Mouse (Mus musculus) liver, embryonic 16.5 days (tissue): Measurements from ENCODE around the gene H2-DMb1. TPM values are rescaled to one million over a fixed set of nuclear protein-coding genes. Genes with fewer than 3 reads are reported as not detected.

ENCODE experiments used
- ATAC-seq: fragments of 200-750 bp; cut with Nextera tagmentation; 2 replicates; pipeline ENCODE4 v1.8.0; 2017; ENCODE audit warnings: low read depth, mild to moderate bottlenecking, moderate number of reproducible peaks, moderate library complexity
- H3K27ac ChIP-seq: fragments of 300-500 bp; sonication (generic); 2 replicates; pipeline ENCODE4 v1.5.1; 2014; ENCODE audit warnings: mild to moderate bottlenecking, low read length
- H3K27me3 ChIP-seq: fragments of 300-500 bp; sonication (generic); 2 replicates; pipeline ENCODE4 v1.6.1; 2014; ENCODE audit warnings: low read depth, low read length, mixed read lengths; ENCODE audit not compliant: control insufficient read depth, insufficient read depth
- H3K36me3 ChIP-seq: fragments of 300-500 bp; sonication (generic); 2 replicates; pipeline ENCODE4 v1.6.1; 2014; ENCODE audit warnings: mild to moderate bottlenecking; ENCODE audit not compliant: control insufficient read depth, insufficient read depth
- H3K4me1 ChIP-seq: fragments of 300-500 bp; sonication (generic); 2 replicates; pipeline ENCODE4 v1.6.1; 2014; ENCODE audit warnings: low read depth, low read length, mixed read lengths; ENCODE audit not compliant: control insufficient read depth
- H3K4me2 ChIP-seq: fragments of 300-500 bp; sonication (generic); 2 replicates; pipeline ENCODE4 v1.6.1; 2014; ENCODE audit warnings: low read depth, low read length, mixed read lengths
- H3K4me3 ChIP-seq: fragments of 300-500 bp; sonication (generic); 2 replicates; pipeline ENCODE4 v1.5.1; 2014; ENCODE audit warnings: low read depth, mild to moderate bottlenecking, low read length
- H3K9ac ChIP-seq: fragments of 300-500 bp; sonication (generic); 2 replicates; pipeline ENCODE4 v1.6.1; 2014; ENCODE audit warnings: low read depth, low read length
- H3K9me3 ChIP-seq: fragments of 300-500 bp; sonication (generic); replicated peaks from 2 replicates; pipeline ENCODE4 v1.6.1; 2016; ENCODE audit warnings: low read length; ENCODE audit not compliant: control insufficient read depth
- WGBS: fragments of 180-500 bp; shearing (Covaris S2); extraction: QIAGEN DNeasy Blood & Tissue Kit; methylation state at CpG from one replicate; pipeline ENCODE4 v1.1.7; 2014; ENCODE audit not compliant: insufficient replicate concordance; 5-methylcytosine and 5-hydroxymethylcytosine counted together
- polyA plus RNA-seq: library from polyadenylated mRNA; unstranded; fragments of >200 nt; fragmentation: Nextera tagmentation; extraction: Ambion mirVana; gene quantifications from 2 replicates; pipeline ENCODE4 v1.2.1, GENCODE M21; 2015

The H2-DMb1 gene
- polyA plus RNA-seq, 1 experiment from 2014 or later, result 1.5 TPM

DNA sequence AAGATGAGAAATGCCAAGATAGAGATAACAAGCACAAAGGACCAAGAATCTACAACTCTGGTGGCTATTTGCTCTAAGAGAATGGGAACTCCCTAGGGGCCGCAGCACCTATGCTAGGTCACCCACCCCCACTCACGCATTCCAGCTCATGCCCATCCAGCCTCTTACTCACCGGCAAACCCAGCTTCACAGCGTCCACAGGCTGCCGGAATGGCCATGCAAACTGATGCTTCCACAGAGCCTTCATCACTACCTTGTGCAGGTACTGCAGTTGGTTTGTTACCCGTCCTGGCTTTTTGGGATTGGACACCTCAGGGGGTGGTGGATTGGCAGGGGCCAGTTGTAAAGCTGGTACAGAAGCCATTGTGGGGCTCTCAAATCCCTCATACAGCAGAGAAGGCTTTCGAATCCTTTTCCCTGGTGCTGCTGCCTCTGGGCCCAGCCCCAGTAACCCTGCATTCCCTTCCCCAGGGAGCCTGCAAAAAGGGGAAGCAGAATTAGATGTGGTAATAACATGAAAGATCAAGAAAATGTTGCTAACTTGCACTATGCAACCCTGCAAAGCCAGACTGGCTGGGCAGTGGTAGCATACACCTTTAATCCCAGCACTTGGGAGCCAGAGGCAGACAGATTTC, 36.0 kb upstream of the H2-DMb1 start:
- no peak overlapping the region; the same call in 1 of the 2 replicates for H3K27ac ChIP-seq
- H3K36me3 ChIP-seq, result peaks cover 64% of the 10 kb centered on the region
- H3K4me3 ChIP-seq, result peak overlapping the region; percentile 99
- H3K27me3 ChIP-seq, result no peaks in the 10 kb centered on the region
- no peak for ATAC-seq
- no peaks in the 10 kb centered on the region for H3K9me3 ChIP-seq
- H3K4me2 ChIP-seq, result peak overlapping the region; percentile 77
- peaks cover 36% of the 10 kb centered on the region for H3K4me1 ChIP-seq
- H3K9ac ChIP-seq, result peak overlapping the region; percentile 94
- WGBS, result 46% methylated on average over 7 of the region's 7 CpGs

DNA sequence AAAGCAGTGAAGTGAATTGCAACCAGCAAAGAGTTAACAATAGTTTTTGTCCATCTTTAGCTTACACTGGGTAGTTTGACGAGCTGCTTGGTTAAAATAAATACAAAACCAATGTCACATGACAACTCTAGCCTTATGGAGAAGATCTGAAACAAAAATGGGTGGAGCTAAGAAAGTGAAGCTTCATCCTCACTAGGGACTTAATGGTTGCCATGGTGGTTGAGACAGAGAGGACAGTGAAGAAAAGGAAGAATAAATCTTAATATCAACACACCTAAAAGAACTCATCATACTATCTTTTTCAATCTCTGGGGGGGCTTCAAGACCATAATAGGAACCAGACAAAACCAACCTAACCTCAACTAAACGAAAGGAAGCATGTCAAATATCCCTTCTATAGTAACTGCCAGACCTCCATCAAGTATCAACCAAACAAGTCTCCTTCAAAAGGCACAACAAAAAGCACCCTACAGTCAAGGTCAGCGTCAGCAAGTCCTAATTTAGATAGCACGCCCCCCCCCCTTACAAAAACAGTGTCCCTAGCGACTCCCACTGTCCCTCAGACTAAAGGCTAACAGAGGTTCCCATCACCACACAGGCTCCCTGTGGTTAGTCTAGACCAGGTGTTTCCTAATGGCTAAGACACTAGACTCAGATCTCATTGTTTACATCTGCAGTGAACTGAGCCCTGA, 35.3 kb upstream of the H2-DMb1 start:
- ATAC-seq, result no peak
- peaks cover 57% of the 10 kb centered on the region for H3K36me3 ChIP-seq
- peak overlapping the region; percentile 77 for H3K4me2 ChIP-seq
- WGBS, result under 1% methylated on average over 5 of the region's 5 CpGs
- H3K4me1 ChIP-seq, result peaks cover 38% of the 10 kb centered on the region
- peak overlapping the region; percentile 94 for H3K9ac ChIP-seq
- H3K27me3 ChIP-seq, result no peaks in the 10 kb centered on the region
- peak overlapping the region; percentile 74 for H3K27ac ChIP-seq
- H3K9me3 ChIP-seq, result no peaks in the 10 kb centered on the region
- H3K4me3 ChIP-seq, result peak overlapping the region; percentile 99

DNA sequence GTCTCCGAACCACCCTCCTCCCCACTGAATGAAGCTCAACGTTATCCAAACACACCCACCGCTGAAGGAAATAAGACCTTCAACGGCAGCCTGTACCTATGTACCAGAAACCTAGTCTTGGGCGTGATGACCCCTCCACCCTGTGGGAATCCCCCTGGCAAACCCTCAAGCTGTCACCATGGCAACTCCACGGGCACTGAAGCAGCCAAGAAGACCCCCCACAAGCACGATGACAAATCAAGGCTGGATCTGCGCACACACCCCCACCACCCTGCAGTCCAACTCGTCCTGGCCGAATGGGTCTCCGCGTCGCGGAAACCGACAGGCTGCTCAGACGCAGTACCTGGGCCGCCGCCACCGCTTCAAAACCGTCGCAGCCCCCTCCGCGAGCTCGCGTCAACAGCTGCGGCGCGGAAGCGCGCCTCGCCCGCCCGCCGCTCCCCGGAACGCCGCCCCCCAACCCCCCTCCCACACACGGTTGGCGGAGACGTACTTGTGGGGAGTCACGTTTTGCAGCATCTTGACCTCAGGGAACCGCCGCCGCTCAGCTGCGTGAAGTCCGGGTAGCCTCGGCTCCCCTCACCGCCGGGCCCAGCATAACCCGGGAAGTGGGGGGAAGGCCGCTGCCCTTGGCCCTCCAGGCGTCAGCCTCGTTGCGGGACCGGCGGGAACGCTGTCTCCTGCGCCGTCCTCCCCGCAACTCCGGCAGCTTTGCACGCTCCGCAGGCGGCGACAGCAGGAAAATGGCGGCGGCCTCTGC, 34.6 kb upstream of the H2-DMb1 start:
- no peak for ATAC-seq
- Histone ChIP-seq H3K27me3 (no peaks in the 10 kb centered on the region), H3K27ac (peak overlapping the region; percentile 74), H3K36me3 (peaks cover 50% of the 10 kb centered on the region), H3K9me3 (no peaks in the 10 kb centered on the region), H3K4me1 (peaks cover 42% of the 10 kb centered on the region), H3K9ac (peak overlapping the region; percentile 94), H3K4me2 (peak overlapping the region; percentile 77), H3K4me3 (peak overlapping the region; percentile 99)
- under 1% methylated on average over 66 of the region's 67 CpGs for WGBS

DNA sequence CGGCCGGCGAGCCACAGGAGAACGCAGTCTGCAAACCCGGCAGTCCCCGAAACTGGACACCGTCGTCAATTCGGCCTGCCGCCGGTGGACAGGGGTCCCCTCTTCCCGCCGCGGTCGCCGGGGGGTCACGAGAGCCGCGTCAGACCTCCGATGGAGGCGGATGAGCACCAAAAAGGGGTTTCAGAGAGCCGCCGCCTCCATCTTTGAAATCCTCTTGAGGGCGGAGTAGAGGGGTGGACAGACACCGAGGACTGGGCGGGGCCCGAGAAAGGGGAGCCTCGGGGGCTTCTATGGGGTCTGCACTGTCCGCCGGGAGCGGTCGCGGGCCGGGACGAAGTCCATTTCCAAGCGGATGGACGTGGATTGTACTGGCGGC, 34.0 kb upstream of the H2-DMb1 start:
- H3K4me1 ChIP-seq, result peaks cover 47% of the 10 kb centered on the region
- H3K4me3 ChIP-seq, result peak overlapping the region; percentile 99
- H3K9me3 ChIP-seq, result no peaks in the 10 kb centered on the region
- H3K27ac ChIP-seq, result peak overlapping the region; percentile 74
- peak overlapping the region; percentile 77 for H3K4me2 ChIP-seq
- H3K36me3 ChIP-seq, result peaks cover 44% of the 10 kb centered on the region
- ATAC-seq, result peak; percentile 14
- peak overlapping the region; percentile 94 for H3K9ac ChIP-seq
- under 1% methylated on average over 38 of the region's 38 CpGs for WGBS
- H3K27me3 ChIP-seq, result no peaks in the 10 kb centered on the region

DNA sequence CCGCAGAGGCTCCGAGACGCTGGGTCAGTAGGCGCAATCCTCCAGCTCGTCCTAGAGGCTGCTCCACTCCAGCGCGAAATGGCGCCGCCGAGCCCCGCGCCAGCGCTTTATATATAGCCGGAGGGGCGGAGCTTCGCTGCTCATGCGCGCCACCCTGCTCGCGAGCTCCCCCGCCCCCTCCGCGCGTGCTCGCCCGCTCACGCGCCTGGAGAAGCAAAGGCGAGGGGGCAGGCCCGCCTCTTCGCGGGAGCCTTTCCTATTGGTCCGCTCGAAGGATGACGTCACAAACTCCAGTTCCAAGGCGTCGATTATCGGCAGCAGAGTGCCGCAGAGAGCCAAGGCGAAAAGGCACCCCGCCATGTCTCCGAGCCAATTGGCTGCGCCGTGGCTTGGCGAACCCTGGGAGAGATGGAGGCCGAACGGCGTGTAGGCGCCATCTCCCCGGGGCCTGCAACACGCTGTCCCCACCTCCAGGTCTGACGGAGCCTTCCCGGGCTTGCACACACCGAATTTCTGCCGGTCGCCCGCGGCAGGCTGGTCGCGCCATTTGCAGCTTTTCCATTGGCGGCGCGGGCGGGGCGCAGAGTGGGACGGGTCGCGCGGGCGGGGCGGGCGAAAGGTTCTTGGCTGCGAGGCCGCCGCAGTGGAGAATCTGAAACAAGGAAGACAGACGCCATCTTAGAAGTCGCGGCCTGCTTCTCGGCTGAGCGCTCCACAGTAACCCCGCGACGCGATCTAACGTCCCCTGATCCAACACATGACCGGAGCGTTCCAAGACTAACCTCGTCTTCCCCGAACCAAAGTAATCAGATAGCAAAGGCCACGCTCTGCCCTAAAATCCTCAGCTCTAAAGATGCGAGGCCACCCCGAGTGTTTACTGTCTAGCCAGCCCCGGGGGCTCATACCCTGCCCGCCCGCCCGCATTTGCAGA, 33.4 kb upstream of the H2-DMb1 start, which contains the start of gene H2-DMa:
Gene H2-DMa, plus strand, starts transcription at position 293 of the 931 bp plus-strand sequence.
- Histone ChIP-seq H3K4me3 (peak within 1 kb of the TSS; percentile 99), H3K4me1 (peaks cover 50% of the 10 kb centered on the region), H3K9me3 (no peaks in the 10 kb centered on the region), H3K27ac (peak within 1 kb of the TSS; percentile 100), H3K36me3 (peaks cover 38% of the 10 kb centered on the region), H3K4me2 (peak within 1 kb of the TSS; percentile 100), H3K27me3 (no peaks in the 10 kb centered on the region), H3K9ac (peak within 1 kb of the TSS; percentile 97)
- under 1% methylated on average over 96 of the region's 96 CpGs for WGBS
- peak; percentile 76 for ATAC-seq

DNA sequence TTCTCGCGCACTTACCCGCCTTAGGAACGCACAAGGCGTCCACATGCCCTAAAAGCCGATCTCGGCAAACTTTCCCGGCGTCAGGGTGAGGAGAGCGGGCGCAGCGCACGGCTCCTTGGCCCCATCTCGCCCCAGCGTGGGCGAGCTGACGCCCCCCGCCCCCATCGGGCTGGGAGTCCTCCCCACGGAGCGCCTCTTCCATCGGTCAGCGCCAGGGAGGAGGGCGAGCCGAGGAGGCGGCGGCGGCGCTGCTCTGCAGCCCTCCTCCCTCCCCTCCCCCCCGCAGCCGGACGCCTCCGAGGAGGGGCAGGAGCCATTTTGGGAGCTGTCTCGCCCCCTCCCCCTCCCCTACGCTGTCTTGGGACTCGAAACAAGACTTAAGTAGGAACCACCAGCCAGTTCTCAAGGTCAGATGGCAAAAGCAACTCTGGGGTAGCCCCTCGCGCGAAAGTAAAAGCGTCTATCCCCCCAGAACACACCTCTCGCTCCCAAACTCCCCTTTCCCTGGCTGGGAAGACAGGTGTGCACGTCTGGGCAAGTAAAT, 32.6 kb upstream of the H2-DMb1 start:
- Histone ChIP-seq H3K4me3 (peak overlapping the region; percentile 99), H3K36me3 (peaks cover 30% of the 10 kb centered on the region), H3K9ac (peak overlapping the region; percentile 97), H3K27me3 (no peaks in the 10 kb centered on the region), H3K4me1 (peaks cover 50% of the 10 kb centered on the region), H3K4me2 (peak overlapping the region; percentile 100), H3K27ac (peak overlapping the region; percentile 100), H3K9me3 (no peaks in the 10 kb centered on the region)
- under 1% methylated on average over 38 of the region's 42 CpGs for WGBS
- peak; percentile 11 for ATAC-seq

DNA sequence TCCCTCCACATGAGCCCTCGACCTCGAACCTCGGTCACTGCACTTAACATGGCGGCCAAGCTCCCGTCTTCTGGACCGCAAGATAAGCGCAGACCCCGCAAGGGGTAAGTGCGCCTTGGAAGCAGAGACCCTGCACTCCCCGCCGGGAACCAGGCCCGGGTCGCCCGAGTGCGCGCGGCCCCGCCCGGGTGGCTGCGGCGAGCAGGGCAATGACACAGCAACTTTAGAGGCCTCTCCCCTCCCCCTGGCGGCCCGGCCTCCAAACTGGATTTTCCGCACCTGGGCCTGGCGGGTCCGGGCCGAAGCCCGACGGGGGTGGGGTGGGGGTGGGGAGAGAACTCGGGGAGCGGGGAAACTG, 32.1 kb upstream of the H2-DMb1 start:
- H3K4me2 ChIP-seq, result peak overlapping the region; percentile 100
- H3K9ac ChIP-seq, result peak overlapping the region; percentile 97
- peaks cover 25% of the 10 kb centered on the region for H3K36me3 ChIP-seq
- peak overlapping the region; percentile 99 for H3K4me3 ChIP-seq
- peaks cover 46% of the 10 kb centered on the region for H3K4me1 ChIP-seq
- WGBS, result 2% methylated on average over 26 of the region's 31 CpGs
- peak overlapping the region; percentile 100 for H3K27ac ChIP-seq
- no peaks in the 10 kb centered on the region for H3K27me3 ChIP-seq
- no peaks in the 10 kb centered on the region for H3K9me3 ChIP-seq
- peak; percentile 32 for ATAC-seq
